Mouse (Mus musculus) central nervous system, embryonic 11.5 days (tissue): ENCODE data around the gene Twf2. TPM values are rescaled to one million over a fixed set of nuclear protein-coding genes. Genes with fewer than 3 reads are reported as not detected.

ENCODE experiments used
- polyA plus RNA-seq: library from polyadenylated mRNA; depleted of rRNA; stranded (reverse); fragments of >200 nt; gene quantifications from 2 replicates; pipeline ENCODE4 v1.2.3, GENCODE M21; 2012; rRNA removed

The Twf2 gene
- 34.1 and 51.3 TPM in 2 replicates for polyA plus RNA-seq

GRCm38 (mm10) chr9:106202819-106203636 lies at the start of gene Twf2:
Twf2 (plus strand) TSS chr9:106203108.

GRCm38 (mm10) chr9:106158037-106158491 lies 44.8 kb upstream of the Twf2 start, which contains the start of gene Glyctk:
Glyctk (minus strand) TSS chr9:106158138.

GRCm38 (mm10) chr9:106170556-106171345 lies 32.2 kb upstream of the Twf2 start, which contains the start of gene Wdr82:
Wdr82 (plus strand) TSS chr9:106170928.

GRCm38 (mm10) chr9:106199535-106200272 lies 3.2 kb upstream of the Twf2 start, which contains the start of gene Ppm1m:
Ppm1m (minus strand) TSS chr9:106199746.

GRCm38 (mm10) chr9:106222261-106222851 lies 19.4 kb downstream of the Twf2 start, which contains the start of gene Tlr9:
Tlr9 (plus strand) TSS chr9:106222598.

Other genes with a start within 250 kb of the Twf2 start
- 0.02 and 0.47 TPM in 2 replicates for gene Col6a5, start 242.5 kb upstream of the Twf2 start, polyA plus RNA-seq
- gene Col6a4, start 106.3 kb upstream of the Twf2 start, polyA plus RNA-seq: 0.40 and 1.1 TPM in 2 replicates
- 1.5 and 1.7 TPM in 2 replicates for gene Glyctk, start 45.0 kb upstream of the Twf2 start, polyA plus RNA-seq
- gene Wdr82, start 32.2 kb upstream of the Twf2 start, polyA plus RNA-seq: 111 and 140 TPM in 2 replicates
- gene Ppm1m, start 3.4 kb upstream of the Twf2 start, polyA plus RNA-seq: 57.3 and 73.9 TPM in 2 replicates
- gene Tlr9, start 19.5 kb downstream of the Twf2 start, polyA plus RNA-seq: 0.10 and 0.17 TPM in 2 replicates
- 63.8 and 68.5 TPM in 2 replicates for gene Alas1, start 45.5 kb downstream of the Twf2 start, polyA plus RNA-seq
- gene Poc1a, start 78.0 kb downstream of the Twf2 start, polyA plus RNA-seq: 22.6 and 28.3 TPM in 2 replicates
- 29.1 and 69.8 TPM in 2 replicates for gene Dusp7, start 165.5 kb downstream of the Twf2 start, polyA plus RNA-seq
- 1,012 and 1,237 TPM in 2 replicates for gene Rpl29, start 226.3 kb downstream of the Twf2 start, polyA plus RNA-seq
- 25.4 and 29.4 TPM in 2 replicates for gene Acy1, start 235.2 kb downstream of the Twf2 start, polyA plus RNA-seq
- 4.7 and 12.0 TPM in 2 replicates for gene Abhd14b, start 244.4 kb downstream of the Twf2 start, polyA plus RNA-seq
- 34.1 and 40.0 TPM in 2 replicates for gene Abhd14a, start 244.6 kb downstream of the Twf2 start, polyA plus RNA-seq